Comparison of ENCODE assay signal across 8 mouse cellular contexts in the genomic region with DNA sequence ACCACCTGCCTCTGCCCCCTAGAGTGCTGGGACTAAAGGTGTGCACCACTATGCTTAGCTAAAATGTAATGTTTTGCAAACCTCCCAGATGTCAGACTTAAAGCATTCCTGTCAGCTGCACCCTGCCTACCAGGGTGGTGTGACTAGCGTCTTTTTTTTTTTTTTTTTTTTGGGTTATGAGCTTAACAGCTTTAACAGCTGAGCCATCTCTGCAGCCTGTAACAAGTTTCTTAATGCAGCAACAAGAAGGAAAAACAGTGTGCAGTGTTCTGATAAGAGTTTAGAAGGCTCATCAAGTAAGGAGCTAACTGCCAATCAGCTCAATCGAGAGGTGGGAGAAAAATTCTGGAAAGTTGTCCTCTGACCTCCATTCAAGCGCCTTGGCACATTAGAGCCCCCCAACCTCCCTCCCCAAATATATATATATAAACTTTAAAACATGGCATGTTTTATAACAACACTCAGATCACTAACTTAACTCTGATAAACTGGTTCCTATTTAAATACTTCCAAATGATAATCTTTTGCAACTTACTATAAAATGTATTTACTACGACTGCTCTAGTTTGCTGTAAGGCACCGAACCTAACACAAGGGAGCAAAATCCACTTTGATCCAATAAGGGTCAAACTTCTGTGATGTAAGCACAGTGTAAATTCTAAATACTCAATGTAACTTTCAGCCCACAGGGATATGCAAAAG. TPM values are rescaled to one million over a fixed set of nuclear protein-coding genes. Genes with fewer than 3 reads are reported as not detected.
DNase-seq lines count a peak whose midpoint lies in the region; ATAC-seq and TF ChIP-seq lines count a peak whose summit lies in the region.

No protein-coding gene starts in this region.

- ATAC-seq in kidney, embryonic 15.5 days (replicated peaks; ENCODE audit: low FRiP score), result no peak
- ATAC-seq in intestine, embryonic 15.5 days, result no peak
- ATAC-seq in midbrain, postnatal 0 days (ENCODE audit: low FRiP score), result no peak

- WGBS in kidney, embryonic 15.5 days, result 56% methylated on average over 5 of the region's 5 CpGs
- WGBS in embryonic facial prominence, embryonic 10.5 days, result 74% methylated on average over 5 of the region's 5 CpGs
- 40% methylated on average over 5 of the region's 5 CpGs for WGBS in intestine, embryonic 15.5 days
- WGBS in midbrain, postnatal 0 days, result 51% methylated on average over 5 of the region's 5 CpGs

- no peaks in the 10 kb centered on the region for H3K27me3 ChIP-seq in kidney, embryonic 15.5 days
- H3K27me3 ChIP-seq in embryonic facial prominence, embryonic 10.5 days (replicated peaks; ENCODE audit: low read depth, poor library complexity, severe bottlenecking), result 0 out of 2 replicates have a peak, but pooled peaks cover 6% of the 10 kb centered on the region
- no peaks in the 10 kb centered on the region for H3K27me3 ChIP-seq in intestine, embryonic 15.5 days (replicated peaks)
- H3K27me3 ChIP-seq in midbrain, postnatal 0 days (ENCODE audit: insufficient read depth, low read length), result no peaks in the 10 kb centered on the region

- TF ChIP-seq CTCF in midbrain, postnatal 0 days (IDR thresholded peaks at IDR 0.05), result no peak

- peak overlapping the region; percentile 96; the same call in 1 of the 2 replicates for H3K27ac ChIP-seq in kidney, embryonic 15.5 days
- peak overlapping the region; percentile 98 for H3K27ac ChIP-seq in embryonic facial prominence, embryonic 10.5 days (replicated peaks)
- no peak overlapping the region for H3K27ac ChIP-seq in intestine, embryonic 15.5 days
- no peak overlapping the region for H3K27ac ChIP-seq in midbrain, postnatal 0 days (ENCODE audit: low read depth, low read length)

- peaks cover 25% of the 10 kb centered on the region for H3K36me3 ChIP-seq in kidney, embryonic 15.5 days
- peaks cover 31% of the 10 kb centered on the region for H3K36me3 ChIP-seq in embryonic facial prominence, embryonic 10.5 days (replicated peaks)
- H3K36me3 ChIP-seq in intestine, embryonic 15.5 days, result peaks cover 8% of the 10 kb centered on the region; the same call in 1 of the 2 replicates
- peaks cover 9% of the 10 kb centered on the region for H3K36me3 ChIP-seq in midbrain, postnatal 0 days (ENCODE audit: insufficient read depth, low read length)

- no peak for DNase-seq in kidney, postnatal 25 days
- DNase-seq in embryonic facial prominence, embryonic 10.5 days (ENCODE audit: low spot score), result no peak
- no peak for DNase-seq in midbrain, postnatal 0 days (ENCODE audit: low spot score)
- no peak for DNase-seq in right cerebral cortex, postnatal 4 days
- DNase-seq in layer of hippocampus, adult 9-11 months, result no peak
- DNase-seq in B cell, adult 2 months, result no peak

- H3K9ac ChIP-seq in kidney, embryonic 15.5 days, result peak overlapping the region; percentile 97
- H3K9ac ChIP-seq in intestine, embryonic 15.5 days, result peak overlapping the region; percentile 94; the same call in 1 of the 2 replicates
- peak overlapping the region; percentile 98 for H3K9ac ChIP-seq in midbrain, postnatal 0 days (replicated peaks; ENCODE audit: low read length, poor library complexity, severe bottlenecking)

- no peaks in the 10 kb centered on the region for H3K9me3 ChIP-seq in kidney, embryonic 15.5 days (replicated peaks)
- no peaks in the 10 kb centered on the region for H3K9me3 ChIP-seq in embryonic facial prominence, embryonic 10.5 days
- no peaks in the 10 kb centered on the region for H3K9me3 ChIP-seq in intestine, embryonic 15.5 days
- no peaks in the 10 kb centered on the region for H3K9me3 ChIP-seq in midbrain, postnatal 0 days (ENCODE audit: low read length)

- peak overlapping the region; percentile 97 for H3K4me3 ChIP-seq in kidney, embryonic 15.5 days (replicated peaks)
- H3K4me3 ChIP-seq in embryonic facial prominence, embryonic 10.5 days, result peak overlapping the region; percentile 98
- H3K4me3 ChIP-seq in intestine, embryonic 15.5 days (replicated peaks), result peak overlapping the region; percentile 89
- peak overlapping the region; percentile 98 for H3K4me3 ChIP-seq in midbrain, postnatal 0 days (ENCODE audit: low read depth, low read length)

- H3K4me2 ChIP-seq in kidney, embryonic 15.5 days, result peak overlapping the region; percentile 92
- peak overlapping the region; percentile 89 for H3K4me2 ChIP-seq in intestine, embryonic 15.5 days (replicated peaks)
- peak overlapping the region; percentile 67 for H3K4me2 ChIP-seq in midbrain, postnatal 0 days (ENCODE audit: low read depth, low read length, poor library complexity, severe bottlenecking)

- peaks cover 34% of the 10 kb centered on the region for H3K4me1 ChIP-seq in kidney, embryonic 15.5 days
- peaks cover 38% of the 10 kb centered on the region for H3K4me1 ChIP-seq in embryonic facial prominence, embryonic 10.5 days
- peaks cover 27% of the 10 kb centered on the region; the same call in 1 of the 2 replicates for H3K4me1 ChIP-seq in intestine, embryonic 15.5 days (replicated peaks)
- H3K4me1 ChIP-seq in midbrain, postnatal 0 days (ENCODE audit: insufficient read depth, low read length), result peaks cover 14% of the 10 kb centered on the region; the same call in 1 of the 2 replicates

RNA-seq across cellular contexts. Expression of a gene that starts 1.4 kb away (rescaled TPM):
- 79.0 and 81.0 TPM in 2 replicates for polyA plus RNA-seq in kidney, embryonic 15.5 days (2015; fragmentation: Nextera tagmentation; extraction: Ambion mirVana)
- polyA plus RNA-seq in embryonic facial prominence, embryonic 10.5 days (2016; fragmentation: Nextera tagmentation; extraction: Ambion mirVana), result 82.0 and 87.0 TPM in 2 replicates
- polyA plus RNA-seq in intestine, embryonic 15.5 days (2015; fragmentation: Nextera tagmentation; extraction: Ambion mirVana), result 53.1 and 54.2 TPM in 2 replicates
- 128 and 132 TPM in 2 replicates for total RNA-seq in midbrain, postnatal 0 days (2014; rRNA removed)
- polyA plus RNA-seq in midbrain, postnatal 0 days (2015; fragmentation: Nextera tagmentation; extraction: Ambion mirVana), result 62.8 and 69.7 TPM in 2 replicates

Comparison
In these comparisons a context has a peak if more than half of its experiments do, and no peak if none do; other contexts are left out.
1. H3K27ac ChIP-seq: peak in kidney, embryonic 15.5 days (single experiment) and embryonic facial prominence, embryonic 10.5 days (single experiment); none in intestine, embryonic 15.5 days (single experiment) and midbrain, postnatal 0 days (single experiment).
2. Peak in every context shown above with its lines, with median percentiles within 50 percentile points of each other: H3K4me2 ChIP-seq, H3K4me3 ChIP-seq and H3K9ac ChIP-seq.